Mouse (Mus musculus): ENCODE measurements at regions not wholly inside any gene's neighbourhood (a gene's known extent, or its start where the extent isn't known, plus 50 kb on each side); places are given as distances from the start of the nearest gene placed in this dataset.

DNA sequence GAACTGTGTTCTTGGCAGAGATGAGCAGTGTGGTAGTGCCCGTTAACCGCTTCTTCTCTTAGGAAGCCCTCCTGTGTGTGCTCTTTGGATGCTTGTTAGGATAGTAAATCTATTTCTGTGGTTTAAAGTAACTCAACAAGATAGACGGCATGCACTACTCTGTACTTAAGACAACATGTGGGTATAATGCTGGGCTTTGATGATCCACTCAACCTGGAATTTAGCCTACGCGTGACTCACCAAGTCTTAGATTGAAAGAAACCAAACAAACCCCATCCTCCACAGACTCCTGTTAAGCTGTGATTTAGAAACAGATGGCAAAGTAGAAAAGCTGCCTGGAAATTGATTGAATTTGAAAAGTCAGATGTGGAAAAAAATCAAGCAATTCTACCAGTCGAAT is 673.5 kb downstream of the Olfm4 start:
- H3K4me1 ChIP-seq = no peaks in the 10 kb centered on the region
- H3K27me3 ChIP-seq = no peaks in the 10 kb centered on the region
- no peaks in the 10 kb centered on the region for H3K9me3 ChIP-seq
- 74% methylated on average over 6 of the region's 6 CpGs for WGBS
- no peak overlapping the region for H3K9ac ChIP-seq (replicated peaks)
- no peak overlapping the region for H3K4me2 ChIP-seq (replicated peaks)
- H3K27ac ChIP-seq (replicated peaks) = no peak overlapping the region
- H3K4me3 ChIP-seq = no peak overlapping the region
- ATAC-seq (ENCODE audit: low FRiP score, low read depth) = no peak
- H3K36me3 ChIP-seq = no peaks in the 10 kb centered on the region

DNA sequence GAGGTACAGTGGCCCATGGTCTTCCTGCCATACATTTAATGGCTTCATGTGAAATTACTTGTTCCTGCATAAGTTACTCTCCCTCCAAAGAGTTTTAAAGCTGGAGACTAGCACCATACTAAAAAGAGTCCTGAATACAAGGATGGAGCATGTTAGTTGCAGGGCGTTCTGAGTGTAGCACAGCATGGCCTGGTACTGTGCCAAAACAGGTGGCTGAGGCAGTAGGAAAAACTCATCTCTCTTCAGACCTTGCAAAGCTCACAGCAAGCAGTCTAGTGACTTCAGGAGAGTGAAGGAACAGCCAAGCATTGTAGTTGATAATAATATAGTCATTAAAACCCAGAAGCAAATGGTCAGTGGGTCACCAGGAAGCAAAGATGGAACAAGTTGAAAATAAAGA is 699.0 kb downstream of the Olfm4 start:
- H3K4me1 ChIP-seq = peaks cover 9% of the 10 kb centered on the region; the same call in 1 of the 2 replicates
- no peak overlapping the region for H3K9ac ChIP-seq (replicated peaks)
- ATAC-seq (ENCODE audit: low FRiP score, low read depth) = no peak
- WGBS = 70% methylated on average over 1 of the region's 1 CpGs
- no peak overlapping the region for H3K27ac ChIP-seq (replicated peaks)
- H3K4me2 ChIP-seq (replicated peaks) = no peak overlapping the region
- no peaks in the 10 kb centered on the region for H3K27me3 ChIP-seq
- H3K9me3 ChIP-seq = no peaks in the 10 kb centered on the region
- no peak overlapping the region for H3K4me3 ChIP-seq
- H3K36me3 ChIP-seq = no peaks in the 10 kb centered on the region

DNA sequence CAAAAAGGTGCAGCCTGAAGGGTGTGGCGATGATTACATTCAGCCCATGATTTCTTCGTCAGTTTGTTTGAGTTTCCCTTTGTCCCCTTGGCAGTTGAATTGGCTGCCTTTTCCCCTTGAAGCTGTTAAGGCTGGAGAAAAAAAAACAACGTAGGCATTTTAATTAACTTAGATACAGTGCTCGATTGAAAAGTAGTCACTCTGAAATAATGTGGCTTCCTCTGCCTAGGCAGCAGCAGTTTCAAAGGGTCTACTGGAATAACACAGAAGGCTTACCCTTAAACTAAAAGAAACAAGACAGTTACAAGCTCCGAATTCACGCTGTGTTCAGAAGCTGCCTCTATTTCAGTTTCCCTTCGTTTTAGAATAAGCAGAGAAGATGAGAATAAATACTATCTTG is 699.4 kb downstream of the Olfm4 start:
- no peaks in the 10 kb centered on the region for H3K36me3 ChIP-seq
- H3K4me2 ChIP-seq (replicated peaks) = no peak overlapping the region
- H3K4me3 ChIP-seq = no peak overlapping the region
- no peaks in the 10 kb centered on the region for H3K27me3 ChIP-seq
- no peak overlapping the region for H3K27ac ChIP-seq (replicated peaks)
- H3K9me3 ChIP-seq = no peaks in the 10 kb centered on the region
- no peak for ATAC-seq (ENCODE audit: low FRiP score, low read depth)
- H3K4me1 ChIP-seq = peaks cover 9% of the 10 kb centered on the region; the same call in 1 of the 2 replicates
- H3K9ac ChIP-seq (replicated peaks) = no peak overlapping the region
- 45% methylated on average over 7 of the region's 7 CpGs for WGBS

DNA sequence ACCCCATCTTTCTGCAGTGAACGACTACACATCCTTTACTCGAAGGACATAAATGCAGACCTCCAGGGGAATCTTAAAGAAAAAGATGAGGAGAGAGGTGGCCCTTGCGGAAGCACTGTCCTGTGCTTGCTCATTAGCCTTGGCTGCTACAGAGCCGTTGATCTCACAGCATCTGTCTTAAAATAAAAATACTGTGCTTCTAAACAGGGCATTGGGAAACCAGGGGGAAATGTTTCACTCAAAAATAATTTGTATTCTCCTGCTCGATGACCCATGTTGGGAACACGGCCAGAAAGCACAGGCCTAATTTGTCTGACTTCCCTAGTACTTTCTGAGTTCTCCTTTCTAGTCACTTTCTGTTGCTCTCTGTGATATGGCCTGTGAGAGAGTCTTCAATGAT is 699.8 kb downstream of the Olfm4 start:
- no peak overlapping the region for H3K4me2 ChIP-seq (replicated peaks)
- 72% methylated on average over 6 of the region's 6 CpGs for WGBS

DNA sequence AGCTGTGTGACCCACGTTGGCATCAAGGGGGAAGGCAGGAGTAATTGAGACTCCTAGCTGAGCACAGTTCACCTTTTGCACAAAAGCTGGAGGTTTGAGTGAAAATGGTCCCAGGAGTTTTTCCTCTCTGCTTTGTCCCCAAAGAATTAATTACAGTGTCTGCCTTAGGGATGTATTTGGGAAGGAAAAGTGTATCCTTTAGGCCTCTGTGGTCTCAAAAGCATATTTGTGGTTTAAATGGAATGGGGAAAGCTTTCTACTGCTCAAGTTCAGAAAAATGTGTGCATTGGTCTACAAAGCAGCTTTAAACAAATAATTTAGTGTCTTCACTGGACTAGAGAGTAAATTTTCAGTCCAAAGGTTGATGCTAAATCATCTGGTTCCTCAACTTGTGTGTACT is 706.6 kb downstream of the Olfm4 start:
- H3K27ac ChIP-seq (replicated peaks) = no peak overlapping the region
- ATAC-seq (ENCODE audit: low FRiP score, low read depth) = no peak
- 10% methylated on average over 1 of the region's 1 CpGs for WGBS
- no peaks in the 10 kb centered on the region for H3K36me3 ChIP-seq
- H3K4me2 ChIP-seq (replicated peaks) = no peak overlapping the region
- no peaks in the 10 kb centered on the region for H3K27me3 ChIP-seq
- H3K4me1 ChIP-seq = no peaks in the 10 kb centered on the region
- no peak overlapping the region for H3K9ac ChIP-seq (replicated peaks)
- H3K4me3 ChIP-seq = no peak overlapping the region
- no peaks in the 10 kb centered on the region for H3K9me3 ChIP-seq

More for the DNA sequence above, 699.8 kb downstream of the Olfm4 start:
- Histone ChIP-seq H3K36me3 (no peaks in the 10 kb centered on the region), H3K4me3 (no peak overlapping the region), H3K9ac (replicated peaks) (no peak overlapping the region), H3K9me3 (no peaks in the 10 kb centered on the region), H3K27me3 (no peaks in the 10 kb centered on the region), H3K27ac (replicated peaks) (no peak overlapping the region), H3K4me1 (peaks cover 9% of the 10 kb centered on the region; the same call in 1 of the 2 replicates)
- no peak for ATAC-seq (ENCODE audit: low FRiP score, low read depth)

DNA sequence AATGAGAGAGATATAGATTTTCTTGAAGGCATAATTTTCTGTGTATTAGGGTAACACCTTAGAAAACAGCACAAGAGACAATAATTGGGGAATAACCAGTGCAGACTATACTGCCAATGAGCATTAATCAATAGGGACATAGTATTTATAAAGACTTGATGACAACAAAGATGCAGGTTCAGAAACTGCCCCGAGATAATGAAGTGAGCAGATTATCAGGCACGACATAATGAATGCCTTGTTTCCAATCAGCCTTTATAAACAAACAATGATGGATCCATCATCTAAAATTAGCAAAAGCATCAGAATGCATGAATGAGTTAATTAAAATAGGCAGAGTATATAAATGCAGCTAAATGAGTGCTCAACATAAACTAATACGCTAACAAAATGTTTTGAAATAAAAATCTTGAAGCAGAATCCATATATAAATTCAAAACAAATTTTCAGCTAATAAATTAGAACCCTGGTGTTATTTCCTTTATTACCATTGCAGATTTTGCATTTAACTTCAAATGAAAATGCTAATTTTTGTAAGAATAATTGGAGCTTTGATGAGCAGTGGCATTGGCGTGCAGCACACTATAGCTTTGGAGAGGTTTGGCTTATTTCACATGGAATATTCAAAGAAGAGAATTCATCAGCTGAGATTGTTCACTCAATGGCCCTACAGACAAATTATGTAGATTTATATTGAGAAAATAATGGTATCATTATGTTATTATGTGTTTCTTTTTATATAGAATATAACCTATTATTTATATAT is 739.1 kb downstream of the Olfm4 start:
- no peak overlapping the region for H3K4me3 ChIP-seq
- 0 out of 2 replicates have a peak, but pooled peaks have one; percentile 23 for ATAC-seq (ENCODE audit: low FRiP score, low read depth)
- no peaks in the 10 kb centered on the region for H3K4me1 ChIP-seq
- H3K27me3 ChIP-seq = no peaks in the 10 kb centered on the region
- 69% methylated on average over 4 of the region's 4 CpGs for WGBS
- H3K27ac ChIP-seq (replicated peaks) = no peak overlapping the region
- H3K9ac ChIP-seq (replicated peaks) = no peak overlapping the region
- no peak overlapping the region for H3K4me2 ChIP-seq (replicated peaks)
- no peaks in the 10 kb centered on the region for H3K36me3 ChIP-seq
- no peaks in the 10 kb centered on the region for H3K9me3 ChIP-seq

DNA sequence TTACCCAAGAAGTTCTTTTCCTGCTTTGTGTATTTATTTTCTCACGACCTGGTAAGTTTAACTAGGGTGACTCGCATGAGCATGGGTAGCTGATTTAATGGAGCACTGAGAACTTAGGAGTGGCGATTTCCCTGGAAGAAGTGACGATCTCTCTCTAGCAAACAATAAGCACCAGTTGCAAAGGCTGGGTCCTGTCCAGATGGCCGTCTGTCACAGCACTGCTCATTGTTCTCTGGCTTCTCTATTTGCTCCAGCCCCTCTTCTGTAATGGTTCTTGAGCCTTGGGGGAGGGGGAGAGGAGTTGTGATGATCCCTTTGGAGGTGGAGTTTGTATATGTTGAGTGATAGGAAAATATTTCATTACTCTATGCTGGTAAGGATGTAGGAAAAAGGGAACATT is 747.3 kb downstream of the Olfm4 start:
- Histone ChIP-seq H3K4me3 (no peak overlapping the region), H3K9me3 (no peaks in the 10 kb centered on the region), H3K36me3 (no peaks in the 10 kb centered on the region), H3K27ac (replicated peaks) (no peak overlapping the region), H3K27me3 (no peaks in the 10 kb centered on the region), H3K4me2 (replicated peaks) (no peak overlapping the region), H3K4me1 (no peaks in the 10 kb centered on the region), H3K9ac (replicated peaks) (no peak overlapping the region)
- ATAC-seq (ENCODE audit: low FRiP score, low read depth) = peak; percentile 58; the same call in 1 of the 2 replicates
- 61% methylated on average over 5 of the region's 5 CpGs for WGBS
